Mouse (Mus musculus): ENCODE measurements around the gene Cherp.

- no peak for TF ChIP-seq SRF (IDR thresholded peaks at IDR 0.05; ENCODE audit: control insufficient read depth, insufficient read length, low read depth)
- TF ChIP-seq MYOG (IDR thresholded peaks at IDR 0.05; ENCODE audit: control insufficient read depth in 1 of 3, insufficient read depth in 1 of 3, insufficient read length in 2 of 3, low read depth in 2 of 3), result no peak
- TF ChIP-seq E2F4 (IDR thresholded peaks at IDR 0.05; ENCODE audit: insufficient read depth), result no peak
- TF ChIP-seq POLR2A (IDR thresholded peaks at IDR 0.05; ENCODE audit: insufficient read length, low read depth), result no peak
- no peak for TF ChIP-seq TCF12 (IDR thresholded peaks at IDR 0.05; ENCODE audit: insufficient read depth, poor library complexity, severe bottlenecking)
- TF ChIP-seq MAX (IDR thresholded peaks at IDR 0.05; ENCODE audit: low read depth), result no peak
- TF ChIP-seq POLR2AphosphoS2 (IDR thresholded peaks at IDR 0.05; ENCODE audit: insufficient read length, low read depth), result no peak
- no peak for TF ChIP-seq TCF3 (IDR thresholded peaks at IDR 0.05; ENCODE audit: insufficient read length, low read depth)
- no peak for TF ChIP-seq USF1 (IDR thresholded peaks at IDR 0.05; ENCODE audit: low read depth)
These were observed 57.0 kb downstream of the Cherp start for GRCm38 (mm10) chr8:72418073-72418472.
